Mouse (Mus musculus) c-Kit-negative CD71-positive TER-119-positive erythroid progenitor cells, embryonic 14.5 days (primary cell): ENCODE measurements around the gene Ccdc74a.
"Not testable (repeated sequence)": the region's sequence is repeated elsewhere in the genome, so short reads cannot be mapped to it uniquely, and the experiment has no call there.

Source experiments
- DNase-seq: peaks from one replicate; pipeline ENCODE4 v3.0.0-alpha.2; 2013; ENCODE audit warnings: low read depth, low spot score

Gene Ccdc74a

GRCm38 (mm10) chr16:17646310-17647114 is at the start of gene Ccdc74a:
TSS of gene Ccdc74a (plus strand) at chr16:17646470.
- peak; percentile 85 for DNase-seq

DNA sequence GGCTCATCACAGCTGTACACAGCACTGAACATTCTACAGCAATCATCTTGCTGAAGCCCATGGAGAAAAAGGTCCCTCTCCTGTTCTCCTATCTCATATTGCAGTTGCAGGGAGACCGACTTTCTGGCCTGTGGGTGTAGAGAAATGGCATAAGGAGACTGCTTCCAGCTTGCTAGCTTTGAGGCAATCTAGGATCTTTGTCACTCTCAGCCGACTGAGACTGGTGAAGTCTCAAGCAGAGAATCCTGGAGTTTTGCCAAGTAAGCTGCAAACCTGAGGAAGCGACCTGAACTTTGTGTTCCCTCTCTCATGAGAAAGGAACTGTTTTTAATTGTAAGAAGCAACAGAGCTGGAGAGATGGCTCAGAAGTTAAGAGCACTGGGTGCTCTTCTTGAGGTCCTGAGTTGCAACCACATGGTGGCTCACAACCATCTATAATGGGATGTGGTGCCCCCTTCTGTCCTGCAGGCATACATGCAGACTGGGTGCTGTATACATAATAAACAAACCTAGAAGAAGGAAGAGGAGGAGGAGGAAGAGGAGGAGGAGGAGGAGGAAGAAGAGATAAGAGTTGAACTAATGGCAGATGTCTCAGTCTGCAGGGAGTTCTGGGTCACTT is 45.2 kb upstream of the Ccdc74a start:
- DNase-seq: no peak

DNA sequence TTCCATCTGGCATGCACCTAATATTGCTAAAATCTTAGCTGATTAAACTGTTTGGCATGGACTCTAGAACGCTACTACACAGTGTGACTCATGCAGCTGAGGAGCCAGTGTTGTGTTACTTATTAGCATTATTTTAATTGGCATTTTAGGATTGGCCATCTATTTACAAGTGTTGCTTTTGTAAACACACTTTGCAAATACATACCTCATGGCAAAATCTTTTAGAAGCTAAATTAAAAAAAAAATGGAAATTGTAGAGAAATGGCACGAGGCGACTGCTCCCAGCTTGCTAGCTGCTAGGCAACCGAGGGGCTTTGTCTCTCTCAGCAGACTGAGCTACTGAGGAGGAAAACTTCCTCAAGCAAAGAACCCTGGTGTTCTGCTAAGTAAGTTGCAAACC is 41.3 kb upstream of the Ccdc74a start:
- no peak for DNase-seq

DNA sequence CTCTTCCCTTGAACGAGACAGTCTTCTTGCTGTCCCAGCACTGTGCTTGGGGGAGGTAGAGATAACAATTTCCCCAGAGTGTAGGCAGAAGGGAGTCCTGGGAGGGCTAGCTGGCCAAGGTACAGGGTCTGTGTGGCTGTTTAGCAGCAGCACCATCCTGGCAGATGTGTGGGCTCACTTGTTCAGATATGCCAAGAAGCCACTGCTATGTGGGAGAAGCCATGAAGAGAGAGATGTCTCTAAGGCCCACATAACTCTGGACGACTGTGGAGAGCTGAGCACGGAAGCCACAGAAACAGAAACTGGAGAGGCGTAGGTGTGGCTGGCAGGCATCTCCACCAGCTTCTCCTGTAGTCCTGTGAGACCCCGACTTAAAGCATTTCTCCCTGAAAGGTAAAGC is 40.6 kb upstream of the Ccdc74a start:
- DNase-seq: no peak

GRCm38 (mm10) chr16:17611383-17611782 is 34.9 kb upstream of the Ccdc74a start:
- no peak for DNase-seq

DNA sequence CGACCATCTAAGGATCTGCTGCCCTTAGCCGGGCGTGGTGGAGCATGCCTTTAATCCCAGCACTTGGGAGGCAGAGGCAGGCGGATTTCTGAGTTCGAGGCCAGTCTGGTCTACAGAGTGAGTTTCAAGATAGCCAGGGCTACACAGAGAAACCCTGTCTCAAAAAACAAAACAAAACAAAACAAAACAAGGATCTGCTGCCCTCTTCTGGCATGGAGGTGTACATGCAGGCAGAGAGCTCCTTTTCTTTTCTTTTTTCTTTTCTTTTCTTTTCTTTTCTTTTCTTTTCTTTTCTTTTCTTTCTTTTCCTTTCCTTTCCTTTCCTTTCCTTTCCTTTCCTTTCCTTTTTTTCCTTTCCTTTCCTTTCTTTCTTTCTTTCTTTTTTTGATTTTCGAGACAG is 31.5 kb upstream of the Ccdc74a start:
- DNase-seq: not testable (repeated sequence)

GRCm38 (mm10) chr16:17616212-17616611 is 30.1 kb upstream of the Ccdc74a start:
- no peak for DNase-seq

DNA sequence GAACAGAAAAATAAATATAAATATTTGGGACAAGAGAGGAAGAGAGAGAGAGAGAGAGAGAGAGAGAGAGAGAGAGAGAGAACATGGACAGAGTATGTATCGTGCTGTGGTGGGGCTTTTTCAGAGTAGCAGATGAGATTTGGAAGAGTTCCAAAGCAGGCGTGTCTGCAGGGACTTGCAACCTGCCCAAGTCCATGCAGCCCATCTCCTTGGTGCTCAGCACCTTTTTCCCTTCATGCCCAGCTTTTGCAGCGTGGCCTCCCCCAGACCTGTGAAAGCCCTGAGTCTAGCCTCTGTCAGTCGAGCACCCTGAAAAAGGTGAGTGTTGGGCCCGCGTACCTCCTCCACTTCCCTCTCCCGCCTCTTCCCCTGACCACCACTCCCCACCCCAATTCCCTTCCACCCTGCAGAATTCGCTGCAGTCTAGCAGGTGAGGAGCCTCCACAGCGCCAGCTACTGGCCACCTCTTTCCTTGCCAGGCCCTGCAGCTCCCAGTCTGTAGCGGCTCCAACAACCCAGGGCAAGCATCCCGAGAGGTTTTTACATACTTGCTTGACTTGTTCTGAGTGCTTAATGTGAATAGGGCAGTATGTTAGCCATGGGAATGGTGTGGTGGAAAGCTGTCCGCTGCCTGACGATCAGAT is 28.2 kb upstream of the Ccdc74a start:
- DNase-seq: no peak

DNA sequence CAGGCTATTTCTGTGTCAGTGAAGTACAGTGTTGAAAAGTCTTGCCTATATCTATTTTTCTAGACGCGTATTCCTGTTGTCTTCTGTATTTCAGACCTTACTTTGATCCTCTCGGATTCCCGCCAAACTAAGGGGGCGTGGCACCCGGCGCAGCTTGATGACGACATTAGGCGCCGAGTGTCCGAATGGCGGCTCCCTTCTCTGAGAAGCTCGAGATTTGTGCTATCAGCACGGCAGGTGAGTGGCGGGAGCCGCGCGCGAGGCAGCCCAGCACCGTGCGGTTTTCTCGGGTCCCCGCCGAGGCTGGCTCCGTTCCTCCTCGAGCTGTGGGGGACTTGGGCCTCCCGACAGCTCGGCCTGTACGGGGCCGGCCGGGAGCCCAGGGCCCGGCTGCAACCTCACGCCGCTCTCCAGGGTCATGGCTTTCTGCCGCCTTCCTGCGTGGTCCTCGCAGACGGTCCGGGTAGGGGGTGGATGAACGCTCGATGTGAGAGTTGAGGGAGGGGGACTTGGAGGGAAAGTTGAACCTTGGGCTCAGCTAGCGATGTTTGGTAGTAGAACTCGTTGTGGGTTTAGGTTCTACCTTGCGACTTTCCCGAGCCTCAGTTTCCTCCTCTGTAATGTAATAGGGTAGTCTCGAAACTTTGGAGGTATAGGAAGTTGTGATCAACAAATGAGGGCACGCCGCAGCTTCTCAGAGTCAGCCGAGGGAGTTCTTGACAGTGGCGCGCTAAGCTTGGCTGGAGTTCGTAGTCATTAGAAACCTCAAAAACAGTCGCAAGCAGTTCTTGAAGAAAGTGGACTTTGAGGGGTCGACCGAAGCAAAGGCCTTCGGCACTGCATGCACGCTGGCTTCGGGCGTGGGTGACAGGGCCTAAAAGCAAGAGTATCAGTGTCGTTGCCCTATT is 26.8 kb upstream of the Ccdc74a start, which contains the start of gene Smpd4:
TSS of gene Smpd4 (plus strand) at position 157 of the 908 bp plus-strand sequence.
- peak; percentile 87 for DNase-seq

DNA sequence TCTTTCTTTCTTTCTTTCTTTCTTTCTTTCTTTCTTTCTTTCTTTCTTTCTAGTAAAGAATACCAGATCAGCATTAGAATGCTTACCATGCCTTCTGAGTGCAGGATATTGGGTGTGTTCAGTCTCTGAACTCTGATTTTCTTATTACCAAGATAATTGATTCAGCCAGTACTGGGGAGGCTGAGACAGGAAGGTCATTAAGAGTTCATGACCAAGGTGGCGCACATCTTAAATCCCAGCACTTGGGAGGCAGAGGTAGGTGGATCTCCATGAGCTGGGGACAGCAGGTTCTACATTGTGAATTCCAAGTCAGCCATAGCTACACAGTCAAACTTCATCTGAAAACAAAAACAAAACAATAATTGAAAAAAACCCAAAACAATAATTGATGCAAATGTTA is 24.3 kb upstream of the Ccdc74a start:
- no peak for DNase-seq

GRCm38 (mm10) chr16:17625488-17626268 is 20.6 kb upstream of the Ccdc74a start:
- no peak for DNase-seq

DNA sequence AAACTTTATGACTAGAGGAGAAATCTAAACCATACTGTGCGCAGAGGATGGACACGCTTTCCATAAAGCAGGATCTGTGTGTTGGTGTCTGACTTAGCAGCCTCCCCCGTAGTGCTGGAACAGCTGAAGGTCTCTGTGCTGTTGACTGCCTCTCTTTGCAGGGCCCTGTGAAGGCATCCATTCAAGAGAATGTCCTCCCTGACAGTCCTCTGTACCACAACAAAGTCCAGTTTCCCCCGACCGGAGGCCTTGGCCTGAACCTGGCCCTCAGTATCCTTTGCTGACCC is 20.1 kb upstream of the Ccdc74a start:
- DNase-seq: no peak

GRCm38 (mm10) chr16:17632580-17632979 is 13.7 kb upstream of the Ccdc74a start:
- no peak for DNase-seq

DNA sequence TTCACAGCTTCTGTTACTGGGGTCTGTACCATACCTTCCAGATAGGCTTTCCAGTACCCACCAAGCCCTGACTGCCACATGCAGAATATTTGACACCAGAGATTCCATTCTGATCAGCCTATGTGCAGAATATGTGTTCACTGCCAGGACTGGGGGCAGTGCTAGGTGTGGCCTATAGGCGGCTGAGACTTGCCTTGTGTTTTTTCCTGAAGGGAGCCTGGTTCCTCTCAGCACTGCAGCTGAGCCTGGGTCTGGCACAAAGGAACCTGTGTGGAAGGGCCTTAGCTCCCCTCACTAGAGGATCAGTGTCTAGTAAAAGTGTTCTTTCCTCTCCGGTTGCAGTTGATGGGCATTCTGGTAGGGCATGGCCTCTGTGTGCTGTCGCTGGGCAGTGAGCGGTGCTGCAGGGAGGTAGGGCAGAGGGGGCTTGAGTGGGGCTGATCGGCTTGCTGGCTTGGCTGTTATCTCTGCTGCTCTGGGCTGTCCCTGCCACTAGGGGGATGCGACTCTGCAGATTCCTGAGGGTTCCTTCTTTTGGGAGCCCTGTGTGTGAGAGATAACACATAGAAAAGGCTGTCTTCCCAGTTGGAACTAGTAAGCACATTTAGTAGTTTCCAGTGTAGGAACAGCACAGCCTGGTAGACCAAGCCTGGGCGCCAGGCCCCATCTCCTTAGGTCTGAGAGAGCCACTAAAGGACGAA is 12.6 kb upstream of the Ccdc74a start:
- no peak for DNase-seq

DNA sequence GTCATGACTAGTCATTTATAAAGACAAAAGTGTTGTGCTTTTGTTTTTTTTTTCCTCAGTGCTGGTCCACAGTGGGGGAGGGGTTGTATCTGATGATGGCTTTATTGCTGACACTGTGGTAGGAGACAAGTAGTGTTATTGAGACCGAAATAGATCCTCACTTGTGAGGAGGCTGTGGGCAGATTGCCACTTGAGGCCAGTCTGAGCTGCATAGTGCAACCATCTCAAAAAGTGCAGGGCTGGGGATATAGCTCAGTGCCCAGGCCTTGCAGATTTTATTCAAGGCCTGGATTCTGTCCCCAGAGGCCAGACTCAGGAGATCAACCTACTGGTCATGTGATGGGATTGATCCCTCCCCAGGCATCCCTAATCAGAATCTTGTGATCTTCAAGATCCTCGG is 9.4 kb upstream of the Ccdc74a start:
- no peak for DNase-seq

DNA sequence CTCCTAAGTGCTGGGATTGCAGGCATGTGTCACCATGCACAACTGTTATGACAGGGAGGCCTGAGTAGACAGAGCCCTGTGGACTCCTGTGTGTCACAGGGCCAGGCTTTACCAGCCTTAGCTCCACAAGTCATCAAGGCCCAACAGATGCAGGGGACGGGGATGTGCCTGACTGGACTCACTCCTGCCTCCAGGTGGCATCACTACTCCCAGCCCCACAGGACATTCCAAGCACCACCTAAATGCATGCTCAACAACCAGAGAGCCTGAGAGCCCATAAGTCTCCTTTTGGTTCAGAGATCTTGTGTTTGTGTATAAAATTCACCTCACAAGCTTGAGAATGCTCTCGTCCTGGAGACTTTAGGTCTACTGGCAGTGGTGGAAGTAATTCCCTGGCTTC is 8.7 kb upstream of the Ccdc74a start:
- no peak for DNase-seq

DNA sequence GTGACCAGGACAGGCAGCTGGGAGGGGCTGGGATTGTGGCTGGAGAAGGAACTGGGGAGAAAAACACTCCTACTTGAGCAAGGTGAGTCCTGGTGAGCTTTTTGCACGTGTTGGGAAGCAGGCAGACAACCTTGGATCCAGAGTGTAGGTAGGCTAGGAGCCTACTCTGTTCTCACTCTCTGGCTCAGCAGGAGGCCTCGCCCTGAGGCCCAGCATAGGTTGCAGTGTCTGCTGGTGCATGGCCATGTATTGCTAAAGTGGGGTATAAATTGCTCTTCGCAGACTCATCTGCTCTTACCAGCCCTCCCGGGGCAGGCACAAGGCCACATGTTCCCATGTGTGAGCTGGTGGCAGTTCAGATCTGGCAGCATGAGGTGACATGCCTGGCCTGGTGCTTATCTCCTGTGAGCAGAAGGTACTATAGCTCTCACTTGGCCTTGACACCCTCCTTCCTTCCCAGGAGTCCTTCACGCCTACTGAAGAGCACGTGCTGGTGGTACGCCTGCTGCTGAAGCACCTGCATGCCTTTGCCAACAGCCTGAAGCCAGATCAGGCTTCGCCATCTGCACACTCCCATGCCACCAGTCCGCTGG is 8.1 kb upstream of the Ccdc74a start:
- DNase-seq: peak; percentile 72

- no peak for DNase-seq
Measured at GRCm38 (mm10) chr16:17639081-17639480, 7.2 kb upstream of the Ccdc74a start.

GRCm38 (mm10) chr16:17639951-17640350 is 6.3 kb upstream of the Ccdc74a start:
- no peak for DNase-seq

DNA sequence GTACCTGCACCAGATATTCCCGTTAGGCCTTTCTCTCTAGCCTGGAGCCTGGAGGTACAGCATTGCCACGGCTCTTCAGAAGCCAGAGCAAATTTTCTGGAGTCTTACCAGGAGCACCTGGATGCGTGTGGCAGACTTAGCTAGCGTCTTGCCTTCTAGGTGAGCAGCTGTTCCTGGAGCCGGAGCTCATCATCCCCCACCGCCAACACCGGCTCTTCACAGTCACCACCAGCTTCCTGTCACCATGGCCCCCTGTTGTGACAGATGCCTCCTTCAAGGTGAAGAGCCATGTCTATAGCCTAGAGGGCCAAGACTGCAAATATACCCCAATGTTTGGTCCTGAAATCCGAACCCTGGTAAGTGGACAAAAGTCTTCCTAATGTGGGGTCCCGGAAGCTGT is 5.6 kb upstream of the Ccdc74a start:
- DNase-seq: no peak
